Mouse (Mus musculus) brain, embryonic 14.5 days (tissue): ENCODE results near the gene Tbc1d8b.

Source experiments
- CTCF ChIP-seq: fragments of 200-500 bp; IDR thresholded peaks from 2 replicates; pipeline ENCODE4 v1.5.1; 2012; ENCODE audit warnings: inconsistent platforms, mild to moderate bottlenecking, moderate library complexity, borderline replicate concordance; ENCODE audit not compliant: insufficient read depth, insufficient read length; ENCODE audit errors: extremely low read depth
- POLR2A ChIP-seq: fragments of 200-500 bp; IDR thresholded peaks from 2 replicates; pipeline ENCODE4 v1.6.1; 2012; ENCODE audit warnings: mild to moderate bottlenecking, inconsistent platforms, borderline replicate concordance; ENCODE audit not compliant: poor library complexity, insufficient read depth, insufficient read length, severe bottlenecking; ENCODE audit errors: extremely low read depth

GRCm38 (mm10) chrX:139774309-139775083 lies 89.7 kb downstream of the Tbc1d8b start:
- TF ChIP-seq CTCF (peak; percentile 52; the same call in 1 of the 2 replicates), POLR2A (no peak)
